Mouse (Mus musculus) heart, adult 2 months (tissue): ENCODE measurements around the gene Gnaq. TPM values are rescaled to one million over a fixed set of nuclear protein-coding genes. Genes with fewer than 3 reads are reported as not detected.
"Not testable (repeated sequence)": the region's sequence is repeated elsewhere in the genome, so short reads cannot be mapped to it uniquely, and the experiment has no call there.

ENCODE experiments used
- DNase-seq, 2 experiments: peaks; one replicate each; pipeline ENCODE4 v3.0.0; 2021
- H3K27ac ChIP-seq: fragments of 200-600 bp; 2 replicates; pipeline ENCODE4 v1.8.1; 2022
- H3K27me3 ChIP-seq: fragments of 200-500 bp; 2 replicates; pipeline ENCODE4 v1.6.1; 2012; ENCODE audit warnings: mild to moderate bottlenecking, low read length, inconsistent platforms, mixed read lengths; ENCODE audit not compliant: control insufficient read depth, insufficient read depth
- H3K36me3 ChIP-seq: fragments of 200-500 bp; 2 replicates; pipeline ENCODE4 v1.6.1; 2012; ENCODE audit warnings: low read length, inconsistent platforms; ENCODE audit not compliant: control insufficient read depth, insufficient read depth
- H3K4me1 ChIP-seq: fragments of 200-500 bp; 2 replicates; pipeline ENCODE4 v1.6.1; 2011; ENCODE audit warnings: low read length; ENCODE audit not compliant: control insufficient read depth, insufficient read depth
- H3K4me3 ChIP-seq: fragments of 200-600 bp; 2 replicates; pipeline ENCODE4 v1.8.1; 2022
- H3K79me2 ChIP-seq: fragments of 200-500 bp; replicated peaks from 2 replicates; pipeline ENCODE4 v1.6.1; 2012; ENCODE audit warnings: mild to moderate bottlenecking, inconsistent platforms, low read length, moderate library complexity, mixed read lengths; ENCODE audit not compliant: control insufficient read depth, insufficient read depth
- H3K9ac ChIP-seq: fragments of 200-500 bp; 2 replicates; pipeline ENCODE4 v1.6.1; 2012; ENCODE audit warnings: low read depth, mild to moderate bottlenecking, control low read depth, inconsistent platforms, low read length, mixed read lengths
- CTCF ChIP-seq: fragments of 200-600 bp; IDR thresholded peaks from 2 replicates; pipeline ENCODE4 v1.8.1; 2022; ENCODE audit warnings: antibody characterized with exemption, mild to moderate bottlenecking, moderate library complexity
- EP300 ChIP-seq: fragments of 200-500 bp; IDR thresholded peaks from 2 replicates; pipeline ENCODE4 v1.6.1; 2011; ENCODE audit warnings: low read depth, low read length, control low read depth; ENCODE audit not compliant: insufficient read depth
- POLR2A ChIP-seq: fragments of 200-500 bp; IDR thresholded peaks from 2 replicates; pipeline ENCODE4 v1.6.1; 2011; ENCODE audit warnings: mild to moderate bottlenecking, low read depth, low read length, control low read depth; ENCODE audit not compliant: insufficient read depth
- WGBS: fragments of 180-500 bp; shearing (Covaris S2); methylation state at CpG from one replicate; pipeline ENCODE4 v1.1.7; 2018; 5-methylcytosine and 5-hydroxymethylcytosine counted together
- intact Hi-C: fragments of 180-260 bp; cut with DNase I; formaldehyde crosslinking; loops from one replicate; pipeline ENCODE4 v1.15.1; 2025
- polyA plus RNA-seq: library from polyadenylated mRNA; depleted of rRNA; stranded (reverse); fragments of >200 nt; gene quantifications from 2 replicates; pipeline ENCODE4 v1.2.3, GENCODE M21; 2012
- total RNA-seq, 2 experiments: library from RNA; stranded (reverse); gene quantifications; 2 replicates each; pipeline ENCODE4 v1.2.3; 2021

Gene Gnaq
- total and polyA plus RNA-seq, 3 experiments: 8.4 to 23.4 (median 23.1) TPM

DNA sequence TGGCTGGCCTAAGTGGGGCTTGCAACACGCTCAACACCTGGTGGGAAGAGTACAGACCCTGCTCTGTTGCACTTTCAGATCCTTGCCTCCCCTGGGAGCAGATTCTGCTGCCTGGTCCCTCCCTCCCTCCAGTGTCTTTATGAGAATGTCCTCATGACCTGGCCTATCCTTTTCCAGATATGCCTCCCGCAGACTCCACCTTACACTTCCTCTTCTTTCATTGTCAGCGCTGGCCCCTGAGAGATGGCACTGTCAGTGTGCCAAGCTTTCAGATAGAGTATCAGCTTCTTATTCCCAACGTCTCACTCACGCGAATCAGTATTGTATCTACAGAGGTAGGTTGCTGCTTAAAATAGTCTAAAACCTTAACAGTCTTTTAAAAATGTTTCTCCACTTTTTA, 129.0 kb downstream of the Gnaq start:
- H3K27ac ChIP-seq: no peak overlapping the region
- peaks cover 9% of the 10 kb centered on the region for H3K36me3 ChIP-seq
- no peaks in the 10 kb centered on the region; the same call in 1 of the 2 replicates for H3K79me2 ChIP-seq
- H3K4me1 ChIP-seq: peaks cover 23% of the 10 kb centered on the region
- no peaks in the 10 kb centered on the region for H3K27me3 ChIP-seq
- H3K4me3 ChIP-seq: no peak overlapping the region
- TF ChIP-seq CTCF (no peak), POLR2A (no peak)
- no peak overlapping the region for H3K9ac ChIP-seq
- intact Hi-C loops: loop anchor here (5.0 kb wide), 2 partner anchors 39 to 129 kb away; partner anchors contain the start of gene Gnaq
- no peak for DNase-seq
- 41% methylated on average over 6 of the region's 6 CpGs for WGBS

DNA sequence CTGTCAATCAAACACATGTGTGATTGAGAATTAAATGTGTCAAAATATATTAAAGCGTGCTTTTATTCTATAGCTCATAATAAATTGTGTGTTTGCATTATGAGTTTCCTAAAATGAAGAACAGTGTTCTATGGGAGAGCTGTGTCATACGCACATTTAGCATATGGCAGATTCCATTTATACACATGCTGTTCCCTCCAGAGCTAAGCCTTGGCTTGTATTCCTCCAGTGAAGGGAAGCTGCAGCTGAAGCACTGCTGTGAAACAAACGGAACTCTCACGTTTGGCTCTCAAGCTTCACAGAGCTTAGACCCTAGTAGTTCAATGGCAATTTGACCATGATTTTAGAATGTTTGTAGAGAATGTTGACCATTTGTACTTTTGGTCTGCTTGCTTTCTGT, 129.7 kb downstream of the Gnaq start:
- Histone ChIP-seq H3K79me2 (no peaks in the 10 kb centered on the region; the same call in 1 of the 2 replicates), H3K36me3 (peaks cover 9% of the 10 kb centered on the region), H3K4me3 (no peak overlapping the region), H3K4me1 (peaks cover 21% of the 10 kb centered on the region), H3K9ac (no peak overlapping the region), H3K27ac (no peak overlapping the region), H3K27me3 (no peaks in the 10 kb centered on the region)
- 91% methylated on average over 4 of the region's 4 CpGs for WGBS
- no peak for DNase-seq
- intact Hi-C loops: loop anchor here (5.0 kb wide), 2 partner anchors 40 to 130 kb away; partner anchors contain the start of gene Gnaq
- TF ChIP-seq POLR2A: no peak
- no peak for TF ChIP-seq CTCF
- no peak for TF ChIP-seq EP300

DNA sequence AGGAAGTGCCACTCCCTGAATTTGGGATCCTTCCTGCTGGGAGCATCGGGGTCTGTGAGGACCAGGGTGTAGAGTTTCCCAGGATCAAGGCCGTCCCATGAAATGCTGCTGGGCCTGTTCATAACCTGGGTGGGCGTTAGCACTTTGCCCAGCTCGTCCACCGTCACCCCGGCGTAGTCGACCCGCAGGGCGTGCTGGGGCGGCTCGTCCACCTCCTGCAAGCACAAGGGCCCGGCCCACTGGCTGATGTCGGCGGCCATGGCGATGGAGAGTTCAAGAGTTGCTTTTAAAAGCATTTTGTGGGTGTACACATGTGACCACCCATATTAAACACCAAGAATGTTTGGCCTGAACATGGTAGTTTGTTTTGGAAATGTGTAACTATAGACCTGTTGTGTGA, 134.7 kb downstream of the Gnaq start:
- H3K4me3 ChIP-seq, DNase-seq, intact Hi-C loops, H3K4me1 ChIP-seq, H3K9ac ChIP-seq, H3K79me2 ChIP-seq, H3K36me3 ChIP-seq, H3K27ac ChIP-seq, H3K27me3 ChIP-seq: not testable (repeated sequence)
- 93% methylated on average over 10 of the region's 16 CpGs for WGBS

DNA sequence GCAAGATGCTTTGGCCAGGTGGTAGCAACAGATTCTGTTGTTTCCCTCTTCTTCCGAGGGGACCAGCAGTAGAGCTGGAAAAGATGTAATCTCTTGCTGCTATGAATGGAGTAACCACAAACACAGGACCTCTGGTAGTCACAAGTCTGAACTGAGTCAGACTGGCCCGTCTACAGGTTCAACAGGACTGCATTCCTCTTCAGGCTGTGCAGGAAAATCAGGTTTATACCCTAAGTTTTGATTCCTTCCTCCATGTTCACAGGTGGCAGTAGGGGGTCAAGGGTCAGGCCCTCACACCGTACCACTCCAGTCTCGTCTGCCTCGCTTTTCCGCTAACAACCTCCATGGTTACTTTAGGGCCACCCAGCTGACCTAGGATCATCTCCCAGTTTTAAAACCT, 137.6 kb downstream of the Gnaq start:
- TF ChIP-seq EP300: no peak
- TF ChIP-seq CTCF: no peak
- TF ChIP-seq POLR2A: no peak
- no peaks in the 10 kb centered on the region for H3K36me3 ChIP-seq
- DNase-seq: no peak
- no peak overlapping the region for H3K9ac ChIP-seq
- WGBS: 90% methylated on average over 6 of the region's 6 CpGs
- no peaks in the 10 kb centered on the region for H3K27me3 ChIP-seq
- H3K4me3 ChIP-seq: no peak overlapping the region
- H3K27ac ChIP-seq: no peak overlapping the region
- peaks cover 3% of the 10 kb centered on the region; the same call in 1 of the 2 replicates for H3K4me1 ChIP-seq
- intact Hi-C loops: loop anchor here (5.0 kb wide), 1 partner anchor 52 kb away; no protein-coding TSS in a partner anchor
- H3K79me2 ChIP-seq: peaks cover 3% of the 10 kb centered on the region; the same call in 1 of the 2 replicates

DNA sequence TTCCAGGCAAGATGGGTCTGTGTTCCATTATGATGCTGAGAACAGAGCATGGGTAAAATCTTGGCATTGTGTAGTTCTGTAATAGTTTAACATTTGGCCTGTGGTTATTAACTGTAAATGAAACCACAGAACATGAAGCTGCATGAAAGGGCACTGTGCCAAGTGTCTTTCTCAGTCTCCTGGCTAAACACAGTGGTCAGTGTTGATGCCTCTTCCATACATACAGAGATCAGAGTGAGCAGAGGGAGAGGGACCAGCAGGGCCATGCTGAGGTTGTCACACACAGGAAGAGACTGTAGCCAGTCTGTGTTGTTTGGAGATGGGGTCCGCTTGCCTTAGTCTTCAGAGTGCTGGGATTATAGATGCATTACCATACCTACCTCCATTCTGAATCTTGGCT, 138.4 kb downstream of the Gnaq start:
- Histone ChIP-seq H3K27me3 (no peaks in the 10 kb centered on the region), H3K4me1 (peaks cover 3% of the 10 kb centered on the region; the same call in 1 of the 2 replicates), H3K9ac (no peak overlapping the region), H3K27ac (no peak overlapping the region), H3K79me2 (peaks cover 3% of the 10 kb centered on the region; the same call in 1 of the 2 replicates), H3K36me3 (no peaks in the 10 kb centered on the region), H3K4me3 (no peak overlapping the region)
- TF ChIP-seq CTCF (no peak), POLR2A (no peak), EP300 (no peak)
- no peak for DNase-seq
- 96% methylated on average over 1 of the region's 1 CpGs for WGBS
- intact Hi-C loops: loop anchor here (5.0 kb wide), 1 partner anchor 51 kb away; no protein-coding TSS in a partner anchor

DNA sequence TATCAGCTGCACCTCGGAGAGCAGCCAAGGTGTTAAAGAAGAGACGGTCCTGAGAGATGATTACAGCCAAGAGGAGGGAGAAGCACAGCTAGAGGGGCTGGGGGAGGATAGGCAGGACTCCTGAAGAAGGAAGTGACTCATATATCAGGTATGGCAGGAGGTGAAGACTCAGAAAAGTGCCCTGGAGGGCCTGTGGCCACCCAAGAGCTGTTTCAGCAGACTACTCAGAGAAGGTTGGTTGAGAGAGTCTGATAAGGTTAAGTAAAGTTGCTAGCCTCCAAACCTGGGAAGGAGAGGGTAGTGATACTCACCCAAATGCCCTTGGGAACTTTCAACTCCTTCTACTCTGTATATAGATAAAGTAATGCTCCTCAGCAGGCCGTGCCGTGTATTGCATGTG, 140.4 kb downstream of the Gnaq start:
- Histone ChIP-seq H3K36me3 (no peaks in the 10 kb centered on the region), H3K4me3 (no peak overlapping the region), H3K79me2 (peaks cover 3% of the 10 kb centered on the region; the same call in 1 of the 2 replicates), H3K9ac (no peak overlapping the region), H3K27ac (no peak overlapping the region), H3K4me1 (peaks cover 3% of the 10 kb centered on the region; the same call in 1 of the 2 replicates), H3K27me3 (no peaks in the 10 kb centered on the region)
- TF ChIP-seq CTCF (no peak), POLR2A (no peak), EP300 (no peak)
- intact Hi-C loops: loop anchor here (5.0 kb wide), 1 partner anchor 49 kb away; no protein-coding TSS in a partner anchor
- no peak for DNase-seq
- WGBS: 55% methylated on average over 4 of the region's 4 CpGs
